Comparison of ENCODE assay signal across 9 mouse cellular contexts in the genomic region with DNA sequence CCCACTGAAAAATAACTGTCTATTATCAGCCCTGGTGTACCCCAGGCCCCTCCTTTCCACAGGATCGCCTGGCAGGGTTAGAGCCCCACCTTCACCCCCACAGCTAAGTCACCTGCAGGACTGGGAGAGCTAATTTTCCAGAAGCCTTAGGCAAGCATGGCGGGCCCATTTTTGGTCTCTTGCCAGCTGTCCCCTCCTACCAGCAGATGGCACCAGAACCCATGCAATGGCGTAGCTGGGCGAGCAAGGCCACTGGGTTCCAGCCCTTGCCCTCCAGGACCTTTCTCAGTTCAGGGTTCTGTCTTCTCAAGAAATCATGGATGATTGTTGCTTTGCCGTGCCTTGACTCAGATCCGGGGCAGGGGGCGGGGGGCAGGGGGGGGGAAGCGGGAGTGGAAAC. TPM values are rescaled to one million over a fixed set of nuclear protein-coding genes. Genes with fewer than 3 reads are reported as not detected.
A peak's percentile ranks its signal among the peaks of the same experiment; 100 is the strongest.
DNase-seq lines count a peak whose midpoint lies in the region; ATAC-seq and TF ChIP-seq lines count a peak whose summit lies in the region.
"Had no signal": no experiment of that assay in that cellular context is flagged by ENCODE, and none has a peak within 500 bp of the region (broad histone marks: within the 10 kb centered on the region; RNA-seq: fewer than 3 reads in every experiment).

No protein-coding gene starts in this region.

- TF ChIP-seq CTCF in liver, postnatal 0 days (IDR thresholded peaks at IDR 0.05; ENCODE audit: low read depth): peak; percentile 66

- no peak overlapping the region for H3K4me2 ChIP-seq in neural tube, embryonic 11.5 days (ENCODE audit: low read depth)
- no peak overlapping the region for H3K4me2 ChIP-seq in liver, postnatal 0 days (ENCODE audit: low read depth, low read length)
- H3K4me2 ChIP-seq: liver, embryonic 15.5 days had no signal

- peak; percentile 71 for DNase-seq in neural tube, embryonic 11.5 days (ENCODE audit: low spot score)
- no peak for DNase-seq in neural tube, embryonic 10.5 days (ENCODE audit: extremely low spot score, low spot score)
- peak; percentile 40 to 43 for DNase-seq in adrenal gland, adult 18-20 months (ENCODE audit: low spot score in 2 of 2)
- DNase-seq in embryo, embryonic 10 days (ENCODE audit: low spot score): peak; percentile 72
- DNase-seq in induced T-regulatory cell, adult 2 months (ENCODE audit: low read depth): peak; percentile 29
- peak; percentile 57 for DNase-seq in liver, postnatal 0 days
- DNase-seq in retina, embryonic 14.5 days (ENCODE audit: low spot score): peak; percentile 79
- no peak for DNase-seq in Muller cell, postnatal 12 days (ENCODE audit: inconsistent ontology term)

- 63% methylated on average over 7 of the region's 8 CpGs for WGBS in neural tube, embryonic 11.5 days
- WGBS in liver, postnatal 0 days (ENCODE audit: insufficient replicate concordance): 76% methylated on average over 7 of the region's 8 CpGs

- no peak overlapping the region for H3K4me3 ChIP-seq in neural tube, embryonic 11.5 days (ENCODE audit: low read depth, low read length)
- no peak overlapping the region for H3K4me3 ChIP-seq in liver, postnatal 0 days (ENCODE audit: low read depth, low read length)
- H3K4me3 ChIP-seq: liver, embryonic 15.5 days had no signal

- TF ChIP-seq EP300 in liver, postnatal 0 days (IDR thresholded peaks at IDR 0.05; ENCODE audit: low read depth): no peak

- H3K36me3 ChIP-seq in neural tube, embryonic 11.5 days (ENCODE audit: control insufficient read depth, insufficient read depth, low read length): no peaks in the 10 kb centered on the region
- no peaks in the 10 kb centered on the region for H3K36me3 ChIP-seq in liver, postnatal 0 days (replicated peaks; ENCODE audit: insufficient read depth, low read length)
- H3K36me3 ChIP-seq: liver, embryonic 15.5 days had no signal

- no peaks in the 10 kb centered on the region for H3K9me3 ChIP-seq in neural tube, embryonic 11.5 days (ENCODE audit: control insufficient read depth, low read length)
- no peaks in the 10 kb centered on the region for H3K9me3 ChIP-seq in liver, postnatal 0 days (ENCODE audit: low read length)
- H3K9me3 ChIP-seq: liver, embryonic 15.5 days had no signal

- H3K9ac ChIP-seq in neural tube, embryonic 11.5 days (ENCODE audit: low read length): no peak overlapping the region
- no peak overlapping the region for H3K9ac ChIP-seq in liver, postnatal 0 days (replicated peaks)
- H3K9ac ChIP-seq: liver, embryonic 15.5 days had no signal

- H3K27ac ChIP-seq in neural tube, embryonic 11.5 days (ENCODE audit: low read depth, low read length): no peak overlapping the region
- no peak overlapping the region for H3K27ac ChIP-seq in liver, postnatal 0 days (ENCODE audit: low read depth)
- H3K27ac ChIP-seq: liver, embryonic 15.5 days had no signal

- no peaks in the 10 kb centered on the region for H3K4me1 ChIP-seq in neural tube, embryonic 11.5 days (ENCODE audit: control insufficient read depth, insufficient read depth, low read length)
- no peaks in the 10 kb centered on the region for H3K4me1 ChIP-seq in liver, postnatal 0 days (ENCODE audit: insufficient read depth)
- H3K4me1 ChIP-seq: liver, embryonic 15.5 days had no signal

- H3K27me3 ChIP-seq in neural tube, embryonic 11.5 days (ENCODE audit: control insufficient read depth, insufficient read depth, low read length): no peaks in the 10 kb centered on the region
- H3K27me3 ChIP-seq in liver, postnatal 0 days (ENCODE audit: insufficient read depth, low read length): no peaks in the 10 kb centered on the region
- H3K27me3 ChIP-seq: liver, embryonic 15.5 days had no signal

- ATAC-seq in neural tube, embryonic 11.5 days (ENCODE audit: insufficient read depth, low FRiP score, low TSS enrichment): no peak
- no peak for ATAC-seq in liver, postnatal 0 days

RNA-seq across cellular contexts. Expression of a gene that starts 40.0 kb away (rescaled TPM):
- polyA plus RNA-seq in neural tube, embryonic 11.5 days (2014; fragmentation: Nextera tagmentation; extraction: Ambion mirVana): 9.3 and 10.7 TPM in 2 replicates
- total RNA-seq in adrenal gland, adult 18-20 months (2021): 10 to 100 TPM; 15.2 to 18.3 TPM
- 0.25 and 0.32 TPM in 2 replicates for polyA plus RNA-seq in liver, postnatal 0 days (2015; fragmentation: Nextera tagmentation; extraction: Ambion mirVana)

Comparison
In these comparisons a context has a peak if more than half of its experiments do, and no peak if none do; other contexts are left out.
1. DNase-seq: peak in neural tube, embryonic 11.5 days (single experiment), adrenal gland, adult 18-20 months (2 of 2), embryo, embryonic 10 days (single experiment), induced T-regulatory cell, adult 2 months (single experiment), liver, postnatal 0 days (single experiment) and retina, embryonic 14.5 days (single experiment); none in neural tube, embryonic 10.5 days (single experiment) and Muller cell, postnatal 12 days (single experiment).